Mouse (Mus musculus) ES-E14 (cell line): ENCODE results near the gene A930002H24Rik.

ENCODE experiments used
- CHD2 ChIP-seq: IDR thresholded peaks from 2 replicates; pipeline ENCODE4 v1.6.1; 2014; ENCODE audit warnings: mild to moderate bottlenecking, low read depth, low read length, inconsistent platforms
- HCFC1 ChIP-seq: IDR thresholded peaks from 2 replicates; pipeline ENCODE4 v1.6.1; 2012; ENCODE audit warnings: low read length, inconsistent platforms, borderline replicate concordance; ENCODE audit not compliant: insufficient read depth
- MAFK ChIP-seq: IDR thresholded peaks from 2 replicates; pipeline ENCODE4 v1.6.1; 2014; ENCODE audit warnings: mild to moderate bottlenecking, low read depth, low read length, inconsistent platforms; ENCODE audit not compliant: insufficient read depth
- ZC3H11A ChIP-seq: IDR thresholded peaks from 2 replicates; pipeline ENCODE4 v1.6.1; 2012; ENCODE audit warnings: low read depth, mild to moderate bottlenecking, inconsistent platforms, low read length, borderline replicate concordance
- ZNF384 ChIP-seq: IDR thresholded peaks from 2 replicates; pipeline ENCODE4 v1.6.1; 2012; ENCODE audit warnings: low read depth, low read length, inconsistent platforms

DNA sequence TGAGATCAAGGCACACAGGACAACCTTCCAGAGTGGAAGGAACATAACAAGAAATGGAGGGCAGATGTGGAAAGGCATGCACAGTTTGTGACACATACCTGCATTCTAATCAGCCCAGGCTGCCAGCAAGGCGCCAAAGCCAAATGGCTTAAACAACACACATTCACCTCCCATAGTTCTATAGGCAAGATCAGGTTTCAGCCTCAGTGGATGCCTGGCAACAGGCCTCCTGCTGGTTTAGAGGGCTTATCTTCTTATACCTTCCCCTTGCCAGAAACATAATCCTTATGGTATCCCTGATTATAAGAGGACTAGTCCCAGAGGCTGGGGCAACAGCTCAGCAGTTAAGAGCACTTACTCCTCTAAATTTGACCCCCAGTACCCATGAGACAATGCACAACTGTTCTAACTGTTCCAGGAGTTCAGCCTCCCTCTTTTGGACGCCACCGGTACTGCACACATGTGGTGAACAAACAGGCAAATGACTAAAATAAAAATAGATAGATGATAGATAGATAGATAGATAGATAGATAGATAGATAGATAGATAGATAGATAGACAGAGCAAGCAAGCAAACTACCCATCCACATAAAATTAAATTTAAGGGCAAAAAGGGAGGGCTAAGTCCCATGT is 23.8 kb downstream of the A930002H24Rik start:
- TF ChIP-seq CHD2 (no peak), HCFC1 (no peak), ZNF384 (no peak), ZC3H11A (no peak), MAFK (no peak)
